ENCODE assay signal across 12 mouse cellular contexts in genomic region chr5:45529696-45530095, GRCm38 (mm10). TPM values are rescaled to one million over a fixed set of nuclear protein-coding genes. Genes with fewer than 3 reads are reported as not detected.
DNase-seq lines count a peak whose midpoint lies in the region; ATAC-seq lines count a peak whose summit lies in the region.
"Had no signal": no experiment of that assay in that cellular context is flagged by ENCODE, and none has a peak within 500 bp of the region (broad histone marks: within the 10 kb centered on the region; RNA-seq: fewer than 3 reads in every experiment).

No protein-coding gene starts in this region.

- no peaks in the 10 kb centered on the region for H3K9me3 ChIP-seq in heart, embryonic 12.5 days (replicated peaks)
- H3K9me3 ChIP-seq: hindbrain, embryonic 10.5 days; limb, embryonic 15.5 days; neural tube, embryonic 13.5 days; stomach, embryonic 15.5 days had no signal

- no peak overlapping the region for H3K9ac ChIP-seq in heart, embryonic 12.5 days
- H3K9ac ChIP-seq: limb, embryonic 15.5 days; neural tube, embryonic 13.5 days; stomach, embryonic 15.5 days had no signal

- no peaks in the 10 kb centered on the region for H3K27me3 ChIP-seq in heart, embryonic 12.5 days (replicated peaks)
- H3K27me3 ChIP-seq: limb, embryonic 15.5 days; neural tube, embryonic 13.5 days; stomach, embryonic 15.5 days had no signal

- peaks cover 50% of the 10 kb centered on the region for H3K36me3 ChIP-seq in heart, embryonic 12.5 days

- no peak overlapping the region for H3K27ac ChIP-seq in heart, embryonic 12.5 days (ENCODE audit: poor library complexity, severe bottlenecking)
- H3K27ac ChIP-seq: hindbrain, embryonic 10.5 days; limb, embryonic 15.5 days; neural tube, embryonic 13.5 days; stomach, embryonic 15.5 days had no signal

- DNase-seq in heart, postnatal 4 days: peak; percentile 39
- peak; percentile 9 for DNase-seq in thymus, postnatal 36 days
- no peak for DNase-seq in thymus, postnatal 14 days
- peak; percentile 55 to 61 for DNase-seq in kidney, postnatal 25 days
- no peak for DNase-seq in Muller cell, postnatal 12 days (ENCODE audit: inconsistent ontology term)
- DNase-seq in urinary bladder, postnatal 36 days (ENCODE audit: low spot score in 2 of 2): no peak
- DNase-seq in cerebellum, postnatal 36 days: no peak

- no peak for ATAC-seq in heart, embryonic 12.5 days (ENCODE audit: insufficient number of reproducible peaks, low FRiP score)

- no peak overlapping the region for H3K4me3 ChIP-seq in heart, embryonic 12.5 days
- H3K4me3 ChIP-seq: hindbrain, embryonic 10.5 days; limb, embryonic 15.5 days; neural tube, embryonic 13.5 days; stomach, embryonic 15.5 days had no signal

- 80% methylated on average over 3 of the region's 3 CpGs for WGBS in heart, embryonic 12.5 days

- H3K4me1 ChIP-seq in heart, embryonic 12.5 days (replicated peaks): no peaks in the 10 kb centered on the region
- H3K4me1 ChIP-seq: limb, embryonic 15.5 days; neural tube, embryonic 13.5 days; stomach, embryonic 15.5 days had no signal

- no peak overlapping the region for H3K4me2 ChIP-seq in heart, embryonic 12.5 days
- H3K4me2 ChIP-seq: limb, embryonic 15.5 days; neural tube, embryonic 13.5 days; stomach, embryonic 15.5 days had no signal

RNA-seq across cellular contexts. Expression of gene Med28, which starts 9.7 kb away (rescaled TPM):
- 10 to 100 TPM; 53.6 to 60.3 TPM for total RNA-seq in heart, postnatal 4 days (2021)
- polyA plus RNA-seq in heart, embryonic 12.5 days (2016; fragmentation: Nextera tagmentation; extraction: Ambion mirVana): 183 TPM in 2 replicates

RNA-seq across cellular contexts. Expression of gene Lap3, which starts 36.5 kb away (rescaled TPM):
- total RNA-seq in heart, postnatal 4 days (2021): 10 to 100 TPM; 74.3 to 92.5 TPM
- polyA plus RNA-seq in heart, embryonic 12.5 days (2016; fragmentation: Nextera tagmentation; extraction: Ambion mirVana): 72.5 and 73.7 TPM in 2 replicates

Comparison
In these comparisons a context has a peak if more than half of its experiments do, and no peak if none do; other contexts are left out.
1. DNase-seq: peak in heart, postnatal 4 days (single experiment), thymus, postnatal 36 days (2 of 2) and kidney, postnatal 25 days (2 of 2); none in thymus, postnatal 14 days (single experiment), Muller cell, postnatal 12 days (single experiment), urinary bladder, postnatal 36 days (0 of 2) and cerebellum, postnatal 36 days (0 of 2).